Mouse (Mus musculus): Measurements from ENCODE around the gene Ascl2.

The Ascl2 gene

GRCm38 (mm10) chr7:142917659-142918058 lies 51.4 kb downstream of the Ascl2 start:
- DNase-seq (ENCODE audit: low spot score), result no peak

Data from spleen, adult 12 weeks (tissue).